Mouse (Mus musculus): ENCODE results near the gene Nlgn2. TPM values are rescaled to one million over a fixed set of nuclear protein-coding genes. Genes with fewer than 3 reads are reported as not detected.

Nlgn2 gene
- polyA plus RNA-seq, 1 experiment = 1.1 TPM

- TF ChIP-seq GATA1 (IDR thresholded peaks at IDR 0.05; ENCODE audit: low read length) = no peak
These were observed 42.2 kb downstream of the Nlgn2 start, which contains the start of gene Chrnb1 for GRCm38 (mm10) chr11:69795168-69795982. TSS of gene Chrnb1 (minus strand) at chr11:69795943.

- no peak for TF ChIP-seq GATA1 (IDR thresholded peaks at IDR 0.05; ENCODE audit: low read length)
These were observed 44.2 kb downstream of the Nlgn2 start for GRCm38 (mm10) chr11:69793429-69793828.

GRCm38 (mm10) chr11:69791420-69791819 lies 46.2 kb downstream of the Nlgn2 start:
- no peak for TF ChIP-seq GATA1 (IDR thresholded peaks at IDR 0.05; ENCODE audit: low read length)

- no peak for TF ChIP-seq GATA1 (IDR thresholded peaks at IDR 0.05; ENCODE audit: low read length)
These were observed 48.2 kb downstream of the Nlgn2 start for GRCm38 (mm10) chr11:69789431-69789830.

GRCm38 (mm10) chr11:69787306-69787705 lies 50.3 kb downstream of the Nlgn2 start:
- no peak for TF ChIP-seq GATA1 (IDR thresholded peaks at IDR 0.05; ENCODE audit: low read length)

- no peak for TF ChIP-seq GATA1 (IDR thresholded peaks at IDR 0.05; ENCODE audit: low read length)
These were observed 52.8 kb downstream of the Nlgn2 start for GRCm38 (mm10) chr11:69784793-69785272.

GRCm38 (mm10) chr11:69781828-69782227 lies 55.8 kb downstream of the Nlgn2 start:
- TF ChIP-seq GATA1 (IDR thresholded peaks at IDR 0.05; ENCODE audit: low read length) = no peak

- no peak for TF ChIP-seq GATA1 (IDR thresholded peaks at IDR 0.05; ENCODE audit: low read length)
These were observed 58.6 kb downstream of the Nlgn2 start for GRCm38 (mm10) chr11:69778985-69779384.

- TF ChIP-seq GATA1 (IDR thresholded peaks at IDR 0.05; ENCODE audit: low read length) = no peak
These were observed 59.2 kb downstream of the Nlgn2 start for GRCm38 (mm10) chr11:69778258-69778982.

GRCm38 (mm10) chr11:69777504-69778257 lies 59.9 kb downstream of the Nlgn2 start:
- TF ChIP-seq GATA1 (IDR thresholded peaks at IDR 0.05; ENCODE audit: low read length) = no peak

GRCm38 (mm10) chr11:69776488-69776887 lies 61.1 kb downstream of the Nlgn2 start:
- TF ChIP-seq GATA1 (IDR thresholded peaks at IDR 0.05; ENCODE audit: low read length) = no peak

- TF ChIP-seq GATA1 (IDR thresholded peaks at IDR 0.05; ENCODE audit: low read length) = no peak
These were observed 61.9 kb downstream of the Nlgn2 start for GRCm38 (mm10) chr11:69775716-69776115.

- TF ChIP-seq GATA1 (IDR thresholded peaks at IDR 0.05; ENCODE audit: low read length) = no peak
These were observed 62.6 kb downstream of the Nlgn2 start for GRCm38 (mm10) chr11:69774961-69775360.

Other genes with a start within 250 kb of the Nlgn2 start
- 69.6 and 87.4 TPM in 2 replicates for gene Atp1b2, start 231.8 kb downstream of the Nlgn2 start, polyA plus RNA-seq (2012)
- gene Shbg, start 219.9 kb downstream of the Nlgn2 start, polyA plus RNA-seq (2012) = not detected in 2 replicates
- not detected in 2 replicates for gene Sat2, start 215.8 kb downstream of the Nlgn2 start, polyA plus RNA-seq (2012)
- gene Fxr2, start 204.8 kb downstream of the Nlgn2 start, polyA plus RNA-seq (2012) = 76.6 and 104 TPM in 2 replicates
- 0.30 and 0.49 TPM in 2 replicates for gene Sox15, start 182.5 kb downstream of the Nlgn2 start, polyA plus RNA-seq (2012)
- gene Mpdu1, start 175.1 kb downstream of the Nlgn2 start, polyA plus RNA-seq (2012) = 24.4 and 30.0 TPM in 2 replicates
- gene Cd68, start 171.6 kb downstream of the Nlgn2 start, polyA plus RNA-seq (2012) = 1.1 and 1.2 TPM in 2 replicates
- 326 and 403 TPM in 2 replicates for gene Eif4a1, start 165.4 kb downstream of the Nlgn2 start, polyA plus RNA-seq (2012)
- gene Senp3, start 155.7 kb downstream of the Nlgn2 start, polyA plus RNA-seq (2012) = 117 and 153 TPM in 2 replicates
- gene Tnfsf13, start 152.0 kb downstream of the Nlgn2 start, polyA plus RNA-seq (2012) = not detected in 2 replicates
- not detected in 2 replicates for gene Tnfsf12, start 141.9 kb downstream of the Nlgn2 start, polyA plus RNA-seq (2012)
- gene Tnfsfm13, start 141.7 kb downstream of the Nlgn2 start, polyA plus RNA-seq (2012) = not detected in 2 replicates
- 65.1 and 65.3 TPM in 2 replicates for gene Polr2a, start 79.1 kb downstream of the Nlgn2 start, polyA plus RNA-seq (2012)
- not detected in 2 replicates for gene Slc35g3, start 75.8 kb downstream of the Nlgn2 start, polyA plus RNA-seq (2012)
- 14.5 and 15.2 TPM in 2 replicates for gene Zbtb4, start 71.9 kb downstream of the Nlgn2 start, polyA plus RNA-seq (2012)
- 0.03 and 0.11 TPM in 2 replicates for gene Chrnb1, start 41.8 kb downstream of the Nlgn2 start, polyA plus RNA-seq (2012)
- 0.39 and 0.53 TPM in 2 replicates for gene Fgf11, start 35.9 kb downstream of the Nlgn2 start, polyA plus RNA-seq (2012)
- gene Tmem102, start 32.2 kb downstream of the Nlgn2 start, polyA plus RNA-seq (2012) = not detected in 2 replicates
- gene Gm39566, start 22.5 kb downstream of the Nlgn2 start, polyA plus RNA-seq (2012) = not detected in 2 replicates
- gene Spem2, start 19.3 kb downstream of the Nlgn2 start, polyA plus RNA-seq (2012) = not detected in 2 replicates
- gene Spem1, start 15.6 kb downstream of the Nlgn2 start, polyA plus RNA-seq (2012) = not detected in 2 replicates
- gene Tmem256, start 730 bp upstream of the Nlgn2 start, polyA plus RNA-seq (2012) = 404 and 460 TPM in 2 replicates
- 43.0 and 56.9 TPM in 2 replicates for gene Plscr3, start 8.6 kb upstream of the Nlgn2 start, polyA plus RNA-seq (2012)
- 0.09 and 0.91 TPM in 2 replicates for gene Tnk1, start 20.9 kb upstream of the Nlgn2 start, polyA plus RNA-seq (2012)
- not detected in 2 replicates for gene Tmem95, start 40.2 kb upstream of the Nlgn2 start, polyA plus RNA-seq (2012)
- 0.27 and 0.39 TPM in 2 replicates for gene Kctd11, start 43.6 kb upstream of the Nlgn2 start, polyA plus RNA-seq (2012)
- gene Acap1, start 57.8 kb upstream of the Nlgn2 start, polyA plus RNA-seq (2012) = 107 and 119 TPM in 2 replicates
- 1.0 and 1.5 TPM in 2 replicates for gene 2810408A11Rik, start 63.2 kb upstream of the Nlgn2 start, polyA plus RNA-seq (2012)
- 83.2 and 85.5 TPM in 2 replicates for gene Neurl4, start 63.3 kb upstream of the Nlgn2 start, polyA plus RNA-seq (2012)
- gene Gps2, start 76.1 kb upstream of the Nlgn2 start, polyA plus RNA-seq (2012) = 246 and 266 TPM in 2 replicates
- gene Eif5a, start 84.2 kb upstream of the Nlgn2 start, polyA plus RNA-seq (2012) = 3,518 and 5,018 TPM in 2 replicates
- 0.19 TPM in 1 of 2 replicates, not detected in the other for gene Ybx2, start 98.0 kb upstream of the Nlgn2 start, polyA plus RNA-seq (2012)
- gene Slc2a4, start 110.4 kb upstream of the Nlgn2 start, polyA plus RNA-seq (2012) = 0.03 and 0.35 TPM in 2 replicates
- gene Cldn7, start 127.0 kb upstream of the Nlgn2 start, polyA plus RNA-seq (2012) = not detected in 2 replicates
- 224 and 279 TPM in 2 replicates for gene Ctdnep1, start 143.4 kb upstream of the Nlgn2 start, polyA plus RNA-seq (2012)
- 7.7 and 13.2 TPM in 2 replicates for gene Elp5, start 144.7 kb upstream of the Nlgn2 start, polyA plus RNA-seq (2012)
- 164 and 205 TPM in 2 replicates for gene Gabarap, start 153.4 kb upstream of the Nlgn2 start, polyA plus RNA-seq (2012)
- gene Phf23, start 158.0 kb upstream of the Nlgn2 start, polyA plus RNA-seq (2012) = 92.5 and 117 TPM in 2 replicates
- gene Dvl2, start 162.8 kb upstream of the Nlgn2 start, polyA plus RNA-seq (2012) = 59.6 and 66.9 TPM in 2 replicates
- 19.7 and 28.8 TPM in 2 replicates for gene Acadvl, start 177.6 kb upstream of the Nlgn2 start, polyA plus RNA-seq (2012)
- gene Dlg4, start 179.2 kb upstream of the Nlgn2 start, polyA plus RNA-seq (2012) = 7.4 and 7.6 TPM in 2 replicates
- not detected in 2 replicates for gene Asgr1, start 216.3 kb upstream of the Nlgn2 start, polyA plus RNA-seq (2012)